Mouse (Mus musculus) forebrain, postnatal 0 days (tissue): ENCODE measurements at regions not wholly inside any gene's neighbourhood (a gene's known extent, or its start where the extent isn't known, plus 50 kb on each side); places are given as distances from the start of the nearest gene placed in this dataset.

Experiments used
- ATAC-seq: fragments of 200-750 bp; cut with Nextera tagmentation; 2 replicates; pipeline ENCODE4 v1.8.0; 2017; ENCODE audit warnings: mild to moderate bottlenecking, moderate library complexity
- DNase-seq: peaks from one replicate; pipeline ENCODE4 v3.0.0-alpha.2; 2015
- H3K27ac ChIP-seq: fragments of 300-500 bp; sonication (generic); 2 replicates; pipeline ENCODE4 v1.5.1; 2014; ENCODE audit warnings: low read depth, mild to moderate bottlenecking, antibody characterized with exemption, low read length, moderate library complexity, mixed read lengths
- H3K27me3 ChIP-seq: fragments of 300-500 bp; sonication (generic); 2 replicates; pipeline ENCODE4 v1.6.1; 2014; ENCODE audit warnings: mild to moderate bottlenecking, low read length, mixed read lengths; ENCODE audit not compliant: insufficient read depth
- H3K36me3 ChIP-seq: fragments of 300-500 bp; sonication (generic); 2 replicates; pipeline ENCODE4 v1.6.1; 2014; ENCODE audit warnings: mild to moderate bottlenecking, moderate library complexity; ENCODE audit not compliant: insufficient read depth
- H3K4me1 ChIP-seq: fragments of 300-500 bp; sonication (generic); 2 replicates; pipeline ENCODE4 v1.6.1; 2014; ENCODE audit warnings: antibody characterized with exemption; ENCODE audit not compliant: insufficient read depth
- H3K4me2 ChIP-seq: fragments of 300-500 bp; sonication (generic); 2 replicates; pipeline ENCODE4 v1.6.1; 2014; ENCODE audit warnings: low read depth, mild to moderate bottlenecking, moderate library complexity
- H3K4me3 ChIP-seq: fragments of 300-500 bp; sonication (generic); 2 replicates; pipeline ENCODE4 v1.5.1; 2014; ENCODE audit warnings: low read depth, low read length, mixed read lengths
- H3K9ac ChIP-seq: fragments of 300-500 bp; sonication (generic); 2 replicates; pipeline ENCODE4 v1.6.1; 2014; ENCODE audit warnings: mild to moderate bottlenecking
- H3K9me3 ChIP-seq: fragments of 300-500 bp; sonication (generic); 2 replicates; pipeline ENCODE4 v1.6.1; 2016; ENCODE audit warnings: low read length
- CTCF ChIP-seq: sonication (generic); IDR thresholded peaks from 2 replicates; pipeline ENCODE4 v1.5.1; 2016; ENCODE audit warnings: antibody characterized with exemption, control low read depth, low read depth
- WGBS: fragments of 180-500 bp; shearing (Covaris S2); extraction: QIAGEN DNeasy Blood & Tissue Kit; methylation state at CpG from one replicate; pipeline ENCODE4 v1.1.7; 2014; 5-methylcytosine and 5-hydroxymethylcytosine counted together

DNA sequence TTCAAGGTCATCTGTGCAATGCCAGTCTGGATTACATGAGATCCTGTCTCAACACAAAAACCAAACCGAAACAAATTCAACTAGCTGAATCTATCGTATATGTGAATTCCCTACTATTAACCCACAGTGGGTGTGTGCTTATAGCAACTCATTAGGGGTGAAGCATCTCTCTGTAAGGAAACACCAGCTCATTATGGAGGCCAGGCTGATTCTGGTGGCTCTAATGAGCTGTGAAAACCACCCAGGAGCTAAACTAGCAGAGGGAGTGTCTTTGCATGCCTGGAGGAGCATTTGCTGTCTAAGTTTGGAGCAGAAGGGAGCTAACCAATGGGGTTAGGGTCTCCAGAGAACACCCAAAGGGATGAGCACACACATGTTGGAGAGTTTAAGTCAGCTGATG is 54.1 kb upstream of the Adamts2 start:
- Histone ChIP-seq H3K4me2 (no peak overlapping the region), H3K27me3 (no peaks in the 10 kb centered on the region), H3K4me1 (no peaks in the 10 kb centered on the region), H3K4me3 (no peak overlapping the region), H3K36me3 (no peaks in the 10 kb centered on the region), H3K27ac (no peak overlapping the region), H3K9me3 (no peaks in the 10 kb centered on the region), H3K9ac (no peak overlapping the region)
- ATAC-seq (no peak), DNase-seq (no peak)
- no peak for TF ChIP-seq CTCF
- 42% methylated on average over 2 of the region's 2 CpGs for whole genome bisulfite sequencing

DNA sequence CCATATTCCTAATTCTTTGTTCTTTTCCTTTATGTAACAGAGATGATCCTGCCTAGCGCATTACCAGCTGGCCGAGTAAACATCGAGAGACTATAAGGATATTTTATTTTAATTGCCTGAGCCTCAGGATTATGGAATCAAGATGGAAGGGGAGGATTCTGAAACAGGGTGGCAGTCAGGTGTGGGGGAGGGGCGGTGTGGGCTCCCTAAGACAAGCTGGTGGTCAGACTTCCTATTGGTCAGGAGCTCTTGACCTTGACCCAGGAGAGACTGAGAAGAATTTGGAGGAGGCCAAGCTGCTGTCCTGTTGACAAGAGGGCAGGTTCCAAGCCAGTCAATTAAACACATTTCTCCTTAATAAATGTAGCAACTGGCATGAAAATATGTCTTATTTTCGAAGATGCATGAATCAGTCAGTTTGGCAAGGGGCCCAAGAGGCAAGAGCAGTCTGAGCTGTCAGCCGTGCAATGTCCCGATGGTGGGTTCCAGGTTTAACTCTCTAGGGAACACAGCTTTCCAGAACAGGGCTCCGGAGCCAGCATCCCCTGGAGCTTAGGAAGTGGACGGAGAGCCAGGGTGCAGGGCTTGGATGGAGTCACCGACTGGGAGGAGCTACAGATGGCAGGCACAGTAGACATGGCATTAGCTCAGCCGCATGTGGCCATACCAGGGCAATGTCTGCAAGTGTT is 55.3 kb upstream of the Adamts2 start:
- TF ChIP-seq CTCF: no peak
- no peak overlapping the region for H3K4me2 ChIP-seq
- H3K27ac ChIP-seq: peak overlapping the region; percentile 35; the same call in 1 of the 2 replicates
- no peak overlapping the region for H3K9ac ChIP-seq
- WGBS: 65% methylated on average over 11 of the region's 11 CpGs
- no peak overlapping the region for H3K4me3 ChIP-seq
- H3K4me1 ChIP-seq: no peaks in the 10 kb centered on the region
- no peaks in the 10 kb centered on the region for H3K36me3 ChIP-seq
- DNase-seq (peak; percentile 78), ATAC-seq (peak; percentile 40; the same call in 1 of the 2 replicates)
- no peaks in the 10 kb centered on the region for H3K27me3 ChIP-seq
- H3K9me3 ChIP-seq: no peaks in the 10 kb centered on the region

DNA sequence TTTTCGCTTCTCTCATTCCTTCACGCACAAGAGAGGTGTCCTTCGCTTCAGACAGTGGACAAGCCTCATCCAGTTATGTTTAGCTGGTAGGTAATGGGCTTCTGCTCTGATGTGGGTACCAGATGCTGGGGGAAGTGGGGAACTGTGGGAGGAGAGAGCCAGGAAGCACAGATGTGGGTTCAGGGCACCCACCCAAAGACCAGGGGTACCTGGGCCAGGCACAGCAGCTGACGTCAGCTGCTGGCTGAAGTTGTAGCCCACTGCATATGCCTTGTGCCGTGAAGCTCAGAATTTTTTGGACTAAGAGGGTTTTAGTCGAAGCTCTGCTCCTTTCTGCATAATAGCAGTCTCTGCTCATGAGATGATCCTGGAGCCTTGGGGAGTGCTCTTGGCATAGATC is 56.5 kb upstream of the Adamts2 start:
- Histone ChIP-seq H3K4me1 (no peaks in the 10 kb centered on the region), H3K27ac (no peak overlapping the region), H3K4me3 (no peak overlapping the region), H3K27me3 (no peaks in the 10 kb centered on the region), H3K9me3 (no peaks in the 10 kb centered on the region), H3K9ac (no peak overlapping the region), H3K4me2 (no peak overlapping the region), H3K36me3 (no peaks in the 10 kb centered on the region)
- ATAC-seq: no peak
- no peak for DNase-seq
- no peak for TF ChIP-seq CTCF
- WGBS: 72% methylated on average over 6 of the region's 6 CpGs

DNA sequence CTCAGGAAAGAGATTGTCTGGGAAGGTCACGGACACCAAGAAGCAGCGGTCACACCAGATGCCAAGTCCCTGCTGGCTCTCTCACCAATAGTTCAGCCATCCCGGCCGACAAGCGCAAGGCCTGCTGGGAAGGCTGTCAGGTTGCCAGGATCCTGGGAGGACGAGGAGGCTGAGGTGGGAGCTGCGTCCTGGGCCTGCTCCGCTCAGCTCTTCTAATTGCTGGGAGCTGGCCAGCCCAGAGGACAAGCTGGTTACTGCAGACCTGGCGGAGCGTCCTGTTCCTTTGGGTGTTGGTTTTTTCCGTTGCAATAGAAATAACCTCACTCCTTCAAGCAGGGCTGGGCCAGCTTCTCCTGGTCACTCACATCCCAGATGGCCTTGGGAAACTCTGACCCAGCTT is 61.7 kb upstream of the Adamts2 start:
- Histone ChIP-seq H3K9ac (no peak overlapping the region), H3K27ac (no peak overlapping the region), H3K9me3 (no peaks in the 10 kb centered on the region), H3K36me3 (no peaks in the 10 kb centered on the region), H3K4me3 (no peak overlapping the region), H3K27me3 (no peaks in the 10 kb centered on the region), H3K4me1 (no peaks in the 10 kb centered on the region), H3K4me2 (no peak overlapping the region)
- TF ChIP-seq CTCF: no peak
- 69% methylated on average over 11 of the region's 11 CpGs for WGBS
- DNase-seq: no peak
- ATAC-seq: no peak

DNA sequence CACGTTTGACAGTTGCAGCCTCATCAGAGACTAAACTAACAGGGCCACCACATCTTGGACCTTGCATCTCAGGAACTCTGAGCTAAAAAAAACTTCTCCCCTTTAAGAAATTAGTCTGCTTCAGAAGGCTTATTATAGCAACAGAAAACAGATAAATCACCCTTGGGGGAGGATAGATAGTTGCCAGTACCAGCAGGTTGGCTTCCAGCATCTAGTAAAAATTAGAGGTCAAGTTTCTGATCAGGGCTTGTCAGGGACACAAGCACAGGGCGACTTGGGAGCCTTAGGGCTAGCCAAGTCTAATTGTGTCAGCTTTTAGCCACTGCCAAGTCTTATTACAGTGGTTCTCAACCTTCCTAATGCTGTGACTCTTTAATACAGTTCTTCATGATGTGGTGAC is 67.6 kb upstream of the Adamts2 start:
- Histone ChIP-seq H3K4me2 (no peak overlapping the region), H3K4me1 (no peaks in the 10 kb centered on the region), H3K27ac (no peak overlapping the region), H3K4me3 (no peak overlapping the region), H3K36me3 (no peaks in the 10 kb centered on the region), H3K9ac (no peak overlapping the region), H3K9me3 (no peaks in the 10 kb centered on the region), H3K27me3 (no peaks in the 10 kb centered on the region)
- WGBS: 48% methylated on average over 2 of the region's 2 CpGs
- no peak for DNase-seq
- ATAC-seq: no peak
- TF ChIP-seq CTCF: no peak

DNA sequence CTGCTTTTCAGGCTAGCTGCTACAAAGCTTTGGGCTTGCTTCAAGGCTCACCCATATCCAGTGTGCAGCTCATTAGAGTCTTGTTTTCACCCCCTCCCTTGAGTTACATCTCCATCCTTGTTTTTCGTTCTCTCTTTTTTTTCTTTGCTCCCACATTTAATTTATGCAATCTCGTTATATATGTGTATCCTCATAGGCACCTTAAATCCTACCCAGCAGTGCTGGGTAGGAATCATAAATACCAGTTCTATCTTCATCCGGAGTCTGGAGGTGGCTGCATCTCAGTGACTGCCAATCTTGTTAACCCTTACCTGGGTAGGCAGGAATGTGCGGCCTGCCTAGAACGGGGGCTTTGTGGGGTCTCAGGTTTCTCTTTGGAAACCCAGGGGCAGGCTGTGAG is 74.0 kb upstream of the Adamts2 start:
- no peak overlapping the region for H3K27ac ChIP-seq
- no peaks in the 10 kb centered on the region for H3K36me3 ChIP-seq
- H3K9ac ChIP-seq: no peak overlapping the region
- H3K9me3 ChIP-seq: no peaks in the 10 kb centered on the region
- no peaks in the 10 kb centered on the region for H3K4me1 ChIP-seq
- H3K4me2 ChIP-seq: no peak overlapping the region
- H3K4me3 ChIP-seq: no peak overlapping the region
- TF ChIP-seq CTCF: no peak
- ATAC-seq (no peak), DNase-seq (no peak)
- H3K27me3 ChIP-seq: no peaks in the 10 kb centered on the region
- WGBS: 52% methylated on average over 5 of the region's 5 CpGs

DNA sequence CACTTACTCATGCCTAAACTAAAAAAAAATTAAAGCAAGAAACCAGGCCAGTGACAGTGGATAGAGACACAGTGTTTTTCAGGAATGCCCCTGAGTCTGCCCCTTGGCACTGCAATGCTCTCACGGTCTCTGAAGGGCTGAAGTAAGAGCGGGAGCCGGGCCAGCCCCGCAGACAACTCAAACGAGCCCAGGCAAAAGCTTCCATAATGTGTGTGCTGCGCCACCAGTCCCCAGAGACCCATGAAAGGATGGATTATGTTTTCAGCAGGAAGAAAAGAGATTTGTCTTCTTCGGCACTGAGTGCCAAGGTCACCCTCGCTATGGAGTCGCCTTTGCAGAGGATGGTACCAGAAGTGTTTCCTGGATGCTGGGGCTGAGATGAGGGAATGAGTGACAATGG is 81.7 kb upstream of the Adamts2 start:
- H3K4me3 ChIP-seq: no peak overlapping the region
- ATAC-seq (no peak), DNase-seq (no peak)
- H3K27me3 ChIP-seq: no peaks in the 10 kb centered on the region
- no peak overlapping the region for H3K27ac ChIP-seq
- TF ChIP-seq CTCF: no peak
- H3K36me3 ChIP-seq: no peaks in the 10 kb centered on the region
- 66% methylated on average over 9 of the region's 9 CpGs for WGBS
- H3K9me3 ChIP-seq: no peaks in the 10 kb centered on the region
- H3K4me2 ChIP-seq: no peak overlapping the region
- no peaks in the 10 kb centered on the region for H3K4me1 ChIP-seq
- no peak overlapping the region for H3K9ac ChIP-seq
